Mouse (Mus musculus) CD4-positive helper T cell, adult 2 months (primary cell): ENCODE measurements at regions not wholly inside any gene's neighbourhood (a gene's known extent, or its start where the extent isn't known, plus 50 kb on each side); places are given as distances from the start of the nearest gene placed in this dataset.
A peak's percentile ranks its signal among the peaks of the same experiment; 100 is the strongest.
"Not testable (repeated sequence)": the region's sequence is repeated elsewhere in the genome, so short reads cannot be mapped to it uniquely, and the experiment has no call there.

ENCODE experiments used
- DNase-seq: peaks from one replicate; pipeline ENCODE4 v3.0.0-alpha.2; 2012; ENCODE audit warnings: low read depth, missing footprints, low spot score

DNA sequence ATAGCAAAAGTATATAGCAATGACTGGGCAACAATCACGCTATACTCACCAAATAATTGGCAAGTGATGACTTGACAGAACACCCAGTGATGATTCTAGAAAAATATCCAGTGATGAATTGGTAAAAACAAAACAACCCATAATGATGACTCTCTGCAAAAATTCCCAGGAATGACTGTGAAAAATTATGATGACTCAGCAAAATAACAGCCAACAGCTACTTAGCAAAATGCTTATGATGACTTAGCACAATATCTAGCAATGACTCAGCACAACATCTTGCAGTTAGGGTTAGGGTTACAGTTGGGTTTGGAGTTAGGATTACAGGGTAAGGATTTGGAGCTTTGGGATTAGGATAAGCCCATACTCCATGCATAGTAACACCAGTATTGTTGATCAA is 232.4 kb upstream of the 1700012A03Rik start:
- no peak for DNase-seq

DNA sequence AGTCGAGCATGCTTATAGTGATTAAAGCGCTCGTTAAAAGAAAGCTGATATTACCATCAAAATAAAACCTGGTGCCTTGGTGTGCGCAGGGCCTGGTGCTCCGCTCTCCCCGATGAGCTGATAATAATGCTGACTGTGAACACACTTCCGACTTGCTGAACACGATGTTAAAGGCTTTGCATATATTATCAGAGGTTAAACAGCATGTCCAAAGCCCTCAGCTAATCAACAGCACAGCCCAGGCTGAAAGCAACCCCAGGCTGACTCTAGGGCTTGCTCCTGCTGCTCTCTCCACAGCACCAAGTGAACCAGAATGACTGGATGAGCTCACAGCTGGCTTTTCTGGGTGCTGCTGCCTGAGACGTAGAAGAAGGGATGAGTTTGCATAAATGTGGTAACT is 238.2 kb upstream of the 1700012A03Rik start:
- DNase-seq: no peak

DNA sequence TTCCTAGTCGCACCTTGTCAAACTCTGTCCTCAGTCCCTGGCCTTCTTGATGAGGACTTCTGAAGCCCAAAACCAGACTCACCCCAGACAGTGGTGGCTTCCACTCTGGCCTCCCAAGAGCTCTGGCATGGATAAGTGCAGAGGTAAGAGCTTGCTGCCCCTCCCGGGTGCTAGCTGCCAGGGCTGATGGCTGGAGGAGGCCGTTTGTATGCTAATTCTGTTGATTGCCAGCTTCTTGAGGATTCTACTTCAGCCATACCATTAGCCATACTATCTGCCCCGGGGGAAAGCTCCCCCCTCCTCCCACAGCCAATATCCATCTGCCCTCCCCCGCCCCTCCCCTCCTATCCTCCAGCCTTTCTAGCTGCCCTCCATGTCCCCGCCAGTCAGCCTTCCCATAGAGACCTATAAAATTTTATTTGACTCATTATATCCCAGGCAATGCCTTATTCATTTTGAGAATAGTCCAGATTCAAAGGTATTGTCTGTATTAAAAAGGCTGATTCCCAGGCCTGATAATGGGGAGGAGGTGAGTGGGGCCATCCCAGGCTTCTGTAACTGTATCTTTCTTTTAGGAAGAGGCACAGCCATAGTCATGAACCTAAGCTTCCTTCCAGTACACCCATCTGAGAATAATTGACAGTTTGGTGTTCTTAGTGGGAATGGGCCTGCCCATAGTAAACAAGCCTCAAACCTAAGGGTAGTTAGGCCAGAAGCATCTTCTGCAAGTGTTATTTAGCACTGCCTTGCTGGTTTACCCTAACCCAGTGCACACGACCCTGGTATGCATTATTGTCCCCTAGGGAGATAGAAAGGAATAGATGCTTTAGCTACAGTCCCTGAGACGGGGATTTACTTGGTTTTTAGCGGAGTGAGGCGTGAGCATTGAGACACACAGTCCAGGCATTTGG is 239.2 kb upstream of the 1700012A03Rik start:
- DNase-seq: no peak

DNA sequence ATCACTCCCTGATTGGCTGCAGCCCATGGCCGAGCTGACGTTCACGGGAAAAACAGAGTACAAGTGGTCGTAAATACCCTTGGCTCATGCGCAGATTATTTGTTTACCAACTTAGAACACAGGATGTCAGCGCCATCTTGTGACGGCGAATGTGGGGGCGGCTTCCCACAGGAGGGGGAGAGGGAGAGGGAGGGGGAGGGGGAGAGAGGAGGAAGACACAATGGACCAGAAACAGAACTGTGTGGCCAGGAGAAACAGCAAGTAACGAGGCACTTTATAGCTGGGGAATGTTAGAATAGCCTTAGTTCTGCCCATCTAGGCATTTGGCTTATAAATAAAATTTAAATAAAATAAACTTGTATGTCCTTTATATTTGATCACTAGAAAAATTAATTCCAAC is 240.7 kb upstream of the Podxl start:
- peak; percentile 54 for DNase-seq

DNA sequence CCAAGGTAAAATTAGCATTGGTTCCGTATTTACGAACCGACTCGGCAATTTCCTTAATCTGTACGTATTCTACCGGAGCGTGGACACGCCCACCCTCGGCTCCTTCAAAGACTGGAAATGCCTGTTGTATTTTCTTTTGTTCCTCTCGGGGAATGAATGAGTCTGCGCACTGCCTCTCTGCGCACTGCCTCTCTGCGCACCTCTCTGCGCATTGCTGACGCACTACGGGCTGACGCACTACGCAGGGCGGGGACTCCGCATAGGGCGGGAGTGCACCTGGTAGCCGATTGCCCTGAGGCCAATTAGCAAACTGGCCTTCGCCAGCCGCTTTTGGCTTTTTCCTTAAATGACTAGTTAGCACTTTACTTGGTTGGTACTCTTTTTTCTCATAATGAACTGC is 239.4 kb upstream of the Podxl start:
- not testable (repeated sequence) for DNase-seq

DNA sequence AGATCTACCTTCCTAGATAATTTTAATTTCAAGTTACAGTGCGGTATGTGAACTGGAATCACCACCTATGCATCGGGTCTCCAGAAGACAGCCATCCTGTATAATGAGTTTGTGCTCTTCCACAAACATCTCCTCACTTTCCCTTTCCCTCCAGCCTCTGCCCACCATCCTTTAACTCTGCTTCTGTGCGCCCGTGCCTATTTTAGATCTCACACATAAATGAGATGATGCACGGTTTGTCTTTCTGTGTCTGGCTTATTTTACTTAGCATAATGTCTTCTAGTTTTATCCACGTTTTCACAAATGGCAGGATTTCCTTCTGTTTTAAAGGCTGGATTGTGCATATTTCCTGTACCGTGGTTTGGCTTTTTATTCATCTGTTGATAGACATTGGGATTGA is 227.8 kb upstream of the Podxl start:
- no peak for DNase-seq

DNA sequence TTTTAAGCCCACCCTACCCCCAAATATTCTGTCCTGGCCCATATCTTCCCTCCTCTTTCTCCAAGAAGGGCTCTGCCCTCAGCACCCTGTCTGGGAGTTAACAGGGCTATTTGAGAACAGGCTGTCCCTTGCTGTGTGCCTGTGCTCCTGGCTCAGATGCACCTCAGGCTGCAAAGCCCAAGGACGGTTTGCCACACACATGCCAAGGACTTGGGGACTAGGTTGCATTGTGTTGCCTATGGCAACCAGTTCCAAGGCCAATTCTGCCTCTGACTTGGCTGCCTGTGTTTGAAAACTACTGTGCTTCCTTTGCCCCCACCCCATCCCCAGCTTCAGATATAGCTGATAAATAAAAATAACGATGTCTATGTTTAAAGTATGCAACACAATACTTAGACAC is 227.1 kb upstream of the Podxl start:
- DNase-seq: no peak

DNA sequence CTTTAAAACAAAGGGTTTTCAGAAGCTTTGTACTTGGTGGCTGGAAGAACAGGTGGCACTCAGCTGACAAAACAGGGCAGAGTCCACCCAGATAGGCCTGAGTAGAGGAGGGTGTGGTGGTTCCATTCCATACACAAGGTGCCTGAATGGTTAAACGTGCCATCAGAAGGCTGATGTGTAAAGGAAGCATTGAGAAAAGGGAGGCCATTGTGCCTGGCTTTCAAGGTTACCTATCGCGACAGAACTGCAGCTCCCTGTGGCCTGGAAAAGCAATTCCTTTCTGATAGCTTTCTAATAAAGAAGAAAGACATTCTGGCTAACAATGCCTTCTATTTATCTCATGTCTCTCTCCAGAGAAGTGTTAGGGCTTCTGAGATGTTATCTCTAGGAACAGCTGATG is 213.1 kb upstream of the Podxl start:
- DNase-seq: no peak

DNA sequence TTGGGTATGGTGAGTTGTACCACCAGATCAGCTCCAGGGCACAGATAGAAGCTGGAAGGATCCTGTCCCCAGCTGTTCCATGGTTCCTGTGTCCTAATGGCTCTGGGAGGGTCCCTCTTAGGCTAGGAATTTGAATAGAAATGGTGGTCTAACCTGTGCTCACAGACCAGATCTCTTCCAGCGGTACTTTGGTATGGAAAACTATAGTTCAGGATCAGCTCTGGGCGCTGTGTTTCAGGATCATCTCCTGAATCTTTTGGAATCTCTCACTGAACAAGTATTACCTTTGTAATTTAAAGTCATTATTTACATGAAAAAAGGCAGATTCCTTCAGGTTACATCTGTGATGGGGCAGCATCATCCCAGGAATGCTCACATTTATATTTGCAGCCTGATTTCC is 208.1 kb upstream of the Podxl start:
- no peak for DNase-seq

DNA sequence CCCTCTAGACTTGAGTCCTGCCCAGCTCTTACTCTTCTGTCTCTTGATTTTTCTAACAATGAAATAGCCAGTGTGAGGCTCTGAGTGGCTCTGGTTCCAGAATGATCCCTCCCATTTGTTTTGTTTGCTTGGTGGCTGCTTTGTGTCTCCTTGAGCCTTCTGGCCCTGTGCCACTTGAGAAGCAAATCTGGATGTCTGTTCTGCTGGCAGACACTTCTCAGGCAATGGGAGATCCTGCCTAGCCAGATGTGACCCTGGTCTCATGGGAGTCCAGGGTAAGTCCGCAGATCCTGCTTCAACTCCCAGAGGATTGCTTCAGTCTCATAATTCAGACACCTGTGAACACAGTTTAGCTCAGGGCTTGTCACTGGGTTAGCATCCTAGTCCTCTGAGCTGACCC is 181.8 kb upstream of the Podxl start:
- no peak for DNase-seq

DNA sequence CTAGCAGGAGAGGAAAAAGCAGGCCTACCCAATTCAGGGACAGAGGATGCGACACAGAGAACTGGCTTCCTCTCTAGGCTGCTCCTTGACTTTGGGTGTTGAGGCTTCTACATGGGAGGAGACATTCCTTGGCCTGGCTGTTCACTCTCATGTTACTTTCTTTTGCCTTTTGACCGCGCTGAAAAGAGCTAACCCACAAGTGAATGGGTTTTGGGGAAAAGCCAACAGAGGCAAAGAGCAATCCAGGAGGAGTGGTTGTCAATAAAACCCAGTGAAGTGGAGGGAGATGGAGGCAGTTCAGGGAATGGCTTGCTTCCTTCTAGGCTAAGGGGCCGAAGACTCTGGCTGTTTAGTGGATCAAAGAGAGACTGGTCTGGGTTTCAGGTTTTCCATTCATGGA is 167.6 kb upstream of the Podxl start:
- no peak for DNase-seq

DNA sequence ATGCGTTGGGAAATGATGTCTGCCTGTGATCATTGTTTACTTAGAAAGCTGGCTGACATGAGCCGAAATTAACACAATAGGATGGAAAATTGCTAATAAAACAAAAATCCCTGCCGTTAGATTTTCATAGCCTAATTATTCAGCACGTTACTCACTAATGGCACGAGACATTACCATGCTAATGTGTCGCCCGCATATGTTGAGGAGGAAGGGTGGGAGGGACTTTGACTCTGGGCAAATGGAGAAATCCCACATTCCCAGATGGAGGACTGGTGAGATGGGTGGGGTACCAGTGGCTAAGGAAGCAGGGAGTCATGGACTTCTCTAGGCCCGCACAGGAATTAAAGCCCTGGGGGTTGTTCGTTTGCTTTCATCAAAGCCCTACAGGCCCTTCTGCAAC is 155.8 kb upstream of the Podxl start:
- no peak for DNase-seq

DNA sequence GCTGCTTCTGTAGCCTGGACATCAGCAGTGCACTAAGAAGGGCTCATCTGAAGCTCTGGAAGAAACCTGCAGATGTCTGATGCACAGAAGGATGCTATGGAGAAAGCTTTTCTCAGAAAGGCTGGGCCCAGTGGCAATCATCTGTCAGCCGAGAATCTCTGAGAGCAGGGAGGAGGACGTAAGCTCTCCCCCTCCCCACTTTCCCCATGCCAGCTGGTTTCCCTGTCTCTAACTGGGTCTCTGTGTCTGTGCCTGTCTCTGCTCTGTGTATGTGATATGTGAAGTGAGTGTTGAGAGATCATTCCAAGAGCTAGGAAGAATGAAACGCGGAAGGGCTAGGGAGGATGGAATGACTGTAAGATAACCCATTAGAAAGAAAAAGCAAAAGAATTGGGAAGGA is 155.1 kb upstream of the Podxl start:
- no peak for DNase-seq

DNA sequence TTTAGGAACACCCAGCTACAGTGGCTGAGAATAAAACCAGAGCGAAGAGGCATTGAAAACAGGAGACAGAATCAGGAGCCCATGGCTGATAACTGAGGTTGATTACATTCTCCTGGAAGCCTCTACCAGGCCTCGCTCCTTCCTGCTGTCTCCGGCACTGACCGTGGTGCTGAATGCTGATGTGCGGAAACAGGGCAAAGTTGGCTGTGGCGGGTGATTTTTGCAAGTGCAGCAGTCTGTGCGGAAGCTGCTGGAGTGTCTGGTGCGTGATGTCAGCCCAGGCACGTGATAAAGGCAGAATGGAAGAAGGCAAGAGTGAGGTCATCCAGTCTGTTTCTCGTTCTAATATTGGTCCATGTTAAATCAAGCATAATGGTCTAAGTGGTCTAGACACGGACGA is 153.8 kb upstream of the Podxl start:
- no peak for DNase-seq

DNA sequence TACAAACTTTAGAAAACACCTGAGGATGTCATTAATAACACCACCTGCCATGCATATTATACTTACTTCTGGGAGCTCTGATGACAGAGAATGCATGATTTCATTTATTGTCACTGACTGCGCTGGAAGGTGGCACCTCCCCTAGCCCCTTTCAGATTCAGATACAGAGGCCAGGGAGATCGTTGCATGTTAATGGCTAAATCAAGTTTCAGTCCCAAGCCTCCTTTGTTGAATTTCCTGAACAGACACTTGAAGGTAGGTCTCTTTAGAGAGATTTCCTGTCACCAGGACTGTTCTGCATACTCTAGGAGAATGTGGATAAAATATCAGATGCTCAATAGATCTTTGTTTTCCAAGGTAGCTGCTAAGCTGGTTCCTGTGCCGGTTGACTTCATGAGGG is 143.5 kb upstream of the Podxl start:
- DNase-seq: no peak

DNA sequence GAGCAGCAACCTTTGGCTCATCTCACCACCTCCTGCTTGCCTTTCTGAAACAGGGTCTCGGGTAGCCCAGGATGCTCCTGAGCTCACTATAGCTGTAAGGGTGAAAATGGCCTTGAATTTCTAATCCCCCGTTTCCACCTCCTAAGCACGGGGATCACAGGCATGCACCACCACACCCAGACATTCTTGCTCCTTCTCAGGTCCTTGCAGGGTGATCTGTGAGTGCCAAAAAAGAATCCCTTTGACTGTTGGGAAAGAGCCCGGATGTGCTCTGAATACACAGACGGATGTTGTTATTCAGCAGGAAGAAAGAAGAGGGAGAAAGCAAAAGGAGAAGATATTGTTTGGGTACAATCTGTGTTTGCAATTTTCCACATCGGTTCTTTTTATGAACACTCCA is 140.4 kb upstream of the Podxl start:
- no peak for DNase-seq

DNA sequence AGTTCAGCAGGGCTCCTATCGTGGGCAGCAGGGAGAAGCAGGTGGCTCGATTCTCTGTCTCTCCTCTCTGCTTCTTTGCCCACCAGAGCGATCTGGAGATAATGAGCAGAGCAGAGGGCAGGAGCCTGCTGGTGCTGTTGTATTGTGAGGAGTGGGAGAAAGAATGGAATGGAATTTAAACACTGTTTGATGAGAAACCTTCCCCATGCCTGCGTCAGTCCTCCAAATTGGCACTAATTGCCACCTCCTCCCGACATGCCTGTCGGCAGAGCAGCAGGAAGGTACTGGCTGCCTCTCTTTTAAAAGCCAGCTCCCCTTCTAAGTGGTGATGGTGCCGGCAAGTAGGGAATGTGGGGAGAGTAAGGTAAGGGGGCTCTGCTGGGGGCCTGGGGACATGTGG is 139.2 kb upstream of the Podxl start:
- no peak for DNase-seq

DNA sequence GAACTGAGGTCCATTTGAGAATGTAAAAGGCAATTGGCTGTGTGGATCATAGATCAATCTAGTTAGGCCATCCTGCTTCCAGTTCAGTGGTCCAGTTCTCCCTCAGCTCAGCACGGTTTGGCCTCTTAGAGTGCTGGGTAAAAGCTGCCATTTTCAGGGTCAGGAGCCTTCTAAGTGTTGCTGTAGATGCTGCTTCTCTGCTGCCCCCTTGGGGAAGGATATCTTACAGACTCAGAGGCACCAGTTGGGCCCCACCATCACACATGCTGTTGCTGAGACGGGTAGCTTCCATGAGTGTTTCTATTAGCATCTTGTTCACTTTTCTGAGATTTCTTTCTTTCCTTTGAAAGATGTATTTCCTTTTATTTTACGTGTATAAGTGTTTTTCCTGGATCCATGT is 132.1 kb upstream of the Podxl start:
- DNase-seq: no peak

DNA sequence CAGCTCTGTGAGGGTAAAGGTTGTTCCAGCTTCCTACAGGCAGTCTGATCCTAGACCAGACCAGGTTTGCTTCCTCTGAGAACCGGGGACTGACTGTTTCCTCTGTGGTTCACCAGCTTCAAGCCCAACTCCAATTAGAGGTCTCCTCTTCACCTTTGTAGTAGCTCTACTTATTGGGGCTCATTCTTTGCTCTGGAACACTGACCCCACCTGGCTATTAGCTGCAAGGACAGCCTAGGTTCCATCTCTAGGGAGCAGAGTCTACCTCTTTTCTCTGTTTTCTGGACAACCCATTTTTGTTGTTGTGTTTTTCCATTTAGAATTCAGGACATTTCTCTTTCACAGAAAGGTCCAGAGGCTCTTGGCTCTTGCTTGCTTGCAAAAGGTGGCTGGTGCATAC is 129.3 kb upstream of the Podxl start:
- no peak for DNase-seq

DNA sequence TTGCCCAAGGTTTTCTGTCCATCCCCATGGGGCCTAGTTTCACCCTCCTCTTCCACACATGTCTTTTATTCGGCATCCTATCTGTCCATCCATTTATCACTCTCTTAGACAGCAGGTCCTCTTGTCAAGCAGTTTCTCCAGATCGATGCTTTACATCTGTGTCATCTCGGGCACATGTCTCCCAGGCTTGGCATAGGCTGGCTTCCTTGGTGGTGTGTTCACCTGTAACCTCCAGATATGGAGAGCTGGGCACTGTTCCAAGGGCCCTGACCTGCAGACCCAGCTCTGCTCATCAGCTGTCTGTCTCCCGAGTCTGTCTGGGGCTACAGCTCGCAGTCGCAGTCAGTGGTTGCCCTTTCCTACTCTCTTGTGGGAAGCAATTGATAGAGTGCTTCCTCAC is 128.2 kb upstream of the Podxl start:
- DNase-seq: no peak

DNA sequence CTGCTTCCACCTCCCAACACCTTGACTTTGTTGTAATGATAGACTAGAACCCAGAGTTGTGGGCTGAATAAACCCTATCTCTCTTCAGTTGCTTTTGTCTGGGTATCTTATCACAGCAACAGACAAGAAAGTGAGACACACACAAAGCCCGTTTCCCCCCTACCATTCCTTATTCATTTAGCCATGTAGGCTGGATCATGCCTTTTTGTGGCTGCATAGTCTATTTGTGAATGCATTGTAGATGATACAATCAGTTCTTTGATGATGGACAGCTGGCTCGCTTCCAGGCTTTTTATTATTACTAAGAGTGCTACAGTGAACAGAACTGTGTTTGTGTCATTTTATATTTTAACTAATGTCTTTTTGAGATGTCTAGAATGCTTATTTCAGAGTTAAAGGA is 116.3 kb upstream of the Podxl start:
- DNase-seq: no peak

DNA sequence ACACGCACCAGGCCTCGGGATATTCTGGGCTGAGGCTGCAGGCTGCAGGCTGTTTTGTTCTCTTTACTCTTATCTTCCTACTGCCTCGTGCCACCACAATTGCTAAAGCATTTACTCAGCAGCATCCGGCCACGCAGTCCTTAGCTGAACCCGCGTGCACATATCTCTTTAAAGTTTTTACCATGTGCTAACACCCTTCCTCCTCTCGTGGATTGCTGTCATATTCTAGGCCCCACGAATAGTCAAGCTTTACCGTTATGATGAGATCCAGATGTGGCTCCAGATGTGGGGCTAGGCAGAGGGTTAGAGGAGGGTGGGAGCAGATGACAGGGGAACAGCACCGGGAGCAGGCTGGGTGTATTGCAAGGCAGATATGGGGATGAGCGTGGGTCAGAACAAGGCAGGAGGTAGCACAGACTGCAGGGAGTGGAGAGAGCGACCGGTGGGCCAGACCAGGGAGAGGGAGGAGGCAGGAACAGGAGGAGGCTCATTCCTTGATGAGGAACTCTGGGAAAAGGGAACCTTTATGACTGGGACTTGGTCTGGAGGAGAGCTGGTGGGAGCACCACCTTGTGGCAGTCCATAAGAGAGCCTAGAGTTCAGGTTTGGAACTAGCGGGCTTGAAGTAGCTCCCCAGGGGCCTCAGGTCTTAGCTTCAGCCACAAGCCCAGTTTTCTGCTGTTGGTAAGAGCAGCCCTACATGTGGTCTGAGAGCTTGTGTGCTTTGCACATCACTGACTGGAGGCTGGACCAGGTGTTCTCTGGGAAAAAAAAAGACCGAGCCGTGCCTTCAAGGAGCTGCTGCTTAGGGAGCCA is 102.1 kb upstream of the Podxl start:
- no peak for DNase-seq

DNA sequence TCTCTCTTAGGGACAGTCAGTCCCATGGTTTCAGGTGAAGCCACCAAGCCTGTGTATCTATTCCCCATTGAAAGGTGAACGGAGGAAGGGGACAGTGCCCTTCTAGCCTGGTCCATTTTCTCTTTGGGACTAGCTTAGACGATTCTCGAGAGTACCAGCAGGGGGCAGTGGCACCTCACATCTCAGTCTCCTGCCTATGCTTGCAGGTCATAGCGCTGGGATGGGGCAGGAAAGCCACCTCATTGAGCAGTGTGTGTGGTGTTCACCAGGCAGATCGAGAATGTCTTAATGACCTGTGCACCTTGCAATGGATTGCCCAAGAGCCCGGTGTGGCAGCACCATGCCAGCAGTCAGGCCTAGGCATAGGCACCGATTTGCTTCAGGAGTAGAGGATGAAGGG is 100.7 kb upstream of the Podxl start:
- peak; percentile 31 for DNase-seq
